Mouse (Mus musculus) intestine, embryonic 15.5 days (tissue): ENCODE measurements around the gene Klf8. TPM values are rescaled to one million over a fixed set of nuclear protein-coding genes. Genes with fewer than 3 reads are reported as not detected.
"Not testable (repeated sequence)": the region's sequence is repeated elsewhere in the genome, so short reads cannot be mapped to it uniquely, and the experiment has no call there.

Source experiments
- ATAC-seq: fragments of 200-750 bp; cut with Nextera tagmentation; 2 replicates; pipeline ENCODE4 v1.8.0; 2017; ENCODE audit warnings: moderate TSS enrichment, moderate library complexity
- H3K27ac ChIP-seq: fragments of 300-500 bp; sonication (generic); 2 replicates; pipeline ENCODE4 v1.5.1; 2015; ENCODE audit warnings: mild to moderate bottlenecking, inconsistent platforms
- H3K27me3 ChIP-seq: fragments of 300-500 bp; sonication (generic); replicated peaks from 2 replicates; pipeline ENCODE4 v1.6.1; 2015; ENCODE audit warnings: inconsistent platforms
- H3K36me3 ChIP-seq: fragments of 300-500 bp; sonication (generic); 2 replicates; pipeline ENCODE4 v1.6.1; 2015; ENCODE audit warnings: inconsistent platforms
- H3K4me1 ChIP-seq: fragments of 300-500 bp; sonication (generic); replicated peaks from 2 replicates; pipeline ENCODE4 v1.6.1; 2015; ENCODE audit warnings: inconsistent platforms
- H3K4me2 ChIP-seq: fragments of 300-500 bp; sonication (generic); replicated peaks from 2 replicates; pipeline ENCODE4 v1.6.1; 2015; ENCODE audit warnings: mild to moderate bottlenecking, inconsistent platforms
- H3K4me3 ChIP-seq: fragments of 300-500 bp; sonication (generic); replicated peaks from 2 replicates; pipeline ENCODE4 v1.5.1; 2015; ENCODE audit warnings: inconsistent platforms
- H3K9ac ChIP-seq: fragments of 300-500 bp; sonication (generic); 2 replicates; pipeline ENCODE4 v1.6.1; 2015; ENCODE audit warnings: inconsistent platforms
- H3K9me3 ChIP-seq: fragments of 300-500 bp; sonication (generic); 2 replicates; pipeline ENCODE4 v1.6.1; 2016; ENCODE audit warnings: inconsistent platforms
- WGBS: fragments of 180-500 bp; shearing (Covaris S2); methylation state at CpG from one replicate; pipeline ENCODE4 v1.1.7; 2015; 5-methylcytosine and 5-hydroxymethylcytosine counted together
- polyA plus RNA-seq: library from polyadenylated mRNA; unstranded; fragments of >200 nt; fragmentation: Nextera tagmentation; extraction: Ambion mirVana; gene quantifications from 2 replicates; pipeline ENCODE4 v1.2.1, GENCODE M21; 2015

Gene Klf8
- 0.49 and 0.54 TPM in 2 replicates for polyA plus RNA-seq

GRCm38 (mm10) chrX:153237304-153237919 lies at the start of gene Klf8:
TSS of gene Klf8 (plus strand) at chrX:153237466.
- Histone ChIP-seq H3K36me3 (no peaks in the 10 kb centered on the region), H3K27ac (no peak within 1 kb of the TSS), H3K4me3 (peak within 1 kb of the TSS; percentile 44), H3K9ac (peak within 1 kb of the TSS; percentile 23; the same call in 1 of the 2 replicates), H3K27me3 (no peaks in the 10 kb centered on the region), H3K9me3 (no peaks in the 10 kb centered on the region), H3K4me2 (peak within 1 kb of the TSS; percentile 77), H3K4me1 (no peaks in the 10 kb centered on the region)
- 33% methylated on average over 17 of the region's 17 CpGs for WGBS
- peak; percentile 47; the same call in 1 of the 2 replicates for ATAC-seq

GRCm38 (mm10) chrX:153199185-153199584 lies 38.1 kb upstream of the Klf8 start:
- not testable (repeated sequence) for ATAC-seq, H3K36me3 ChIP-seq, H3K4me2 ChIP-seq, H3K4me3 ChIP-seq, H3K27ac ChIP-seq, H3K27me3 ChIP-seq, H3K9me3 ChIP-seq, H3K9ac ChIP-seq, H3K4me1 ChIP-seq
- 87% methylated on average over 2 of the region's 2 CpGs for WGBS

GRCm38 (mm10) chrX:153211101-153211500 lies 26.2 kb upstream of the Klf8 start:
- no peak overlapping the region for H3K4me2 ChIP-seq
- 61% methylated on average over 1 of the region's 1 CpGs for WGBS
- H3K4me1 ChIP-seq = no peaks in the 10 kb centered on the region
- no peaks in the 10 kb centered on the region for H3K27me3 ChIP-seq
- no peak for ATAC-seq
- H3K27ac ChIP-seq = no peak overlapping the region
- H3K36me3 ChIP-seq = no peaks in the 10 kb centered on the region
- H3K4me3 ChIP-seq = no peak overlapping the region
- no peaks in the 10 kb centered on the region for H3K9me3 ChIP-seq
- H3K9ac ChIP-seq = no peak overlapping the region

- Histone ChIP-seq H3K4me3 (no peak overlapping the region), H3K36me3 (no peaks in the 10 kb centered on the region), H3K9ac (no peak overlapping the region), H3K27ac (no peak overlapping the region), H3K27me3 (no peaks in the 10 kb centered on the region), H3K4me2 (no peak overlapping the region), H3K9me3 (no peaks in the 10 kb centered on the region), H3K4me1 (no peaks in the 10 kb centered on the region)
- 51% methylated on average over 2 of the region's 2 CpGs for WGBS
- ATAC-seq = no peak
Observed at GRCm38 (mm10) chrX:153231240-153231639, 6.0 kb upstream of the Klf8 start.

GRCm38 (mm10) chrX:153233255-153233654 lies 4.0 kb upstream of the Klf8 start:
- 19% methylated on average over 10 of the region's 10 CpGs for WGBS
- Histone ChIP-seq H3K9me3 (no peaks in the 10 kb centered on the region), H3K27me3 (no peaks in the 10 kb centered on the region), H3K4me3 (no peak overlapping the region), H3K4me2 (no peak overlapping the region), H3K27ac (no peak overlapping the region), H3K36me3 (no peaks in the 10 kb centered on the region), H3K4me1 (no peaks in the 10 kb centered on the region), H3K9ac (no peak overlapping the region)
- ATAC-seq = 0 out of 2 replicates have a peak, but pooled peaks have one; percentile 28

- 21% methylated on average over 23 of the region's 23 CpGs for WGBS
Observed at GRCm38 (mm10) chrX:153237920-153238504, 746 bp downstream of the Klf8 start.

GRCm38 (mm10) chrX:153254256-153254655 lies 17.0 kb downstream of the Klf8 start:
- H3K4me1 ChIP-seq = no peaks in the 10 kb centered on the region
- H3K36me3 ChIP-seq = no peaks in the 10 kb centered on the region
- no peaks in the 10 kb centered on the region for H3K27me3 ChIP-seq
- H3K4me3 ChIP-seq = no peak overlapping the region
- no peak for ATAC-seq
- H3K4me2 ChIP-seq = no peak overlapping the region
- WGBS = 80% methylated on average over 1 of the region's 1 CpGs
- H3K27ac ChIP-seq = no peak overlapping the region
- no peaks in the 10 kb centered on the region for H3K9me3 ChIP-seq
- H3K9ac ChIP-seq = no peak overlapping the region

More at GRCm38 (mm10) chrX:153237920-153238504, 746 bp downstream of the Klf8 start:
- Histone ChIP-seq H3K36me3 (no peaks in the 10 kb centered on the region), H3K27ac (no peak overlapping the region), H3K27me3 (no peaks in the 10 kb centered on the region), H3K4me3 (peak overlapping the region; percentile 44), H3K9me3 (no peaks in the 10 kb centered on the region), H3K4me2 (peak overlapping the region; percentile 77), H3K4me1 (no peaks in the 10 kb centered on the region), H3K9ac (peak overlapping the region; percentile 23; the same call in 1 of the 2 replicates)
- ATAC-seq = peak; percentile 76; the same call in 1 of the 2 replicates

- no peak overlapping the region for H3K4me2 ChIP-seq
- 70% methylated on average over 2 of the region's 2 CpGs for WGBS
- H3K4me3 ChIP-seq = no peak overlapping the region
- no peaks in the 10 kb centered on the region for H3K4me1 ChIP-seq
- no peak overlapping the region for H3K27ac ChIP-seq
- no peak overlapping the region for H3K9ac ChIP-seq
- H3K9me3 ChIP-seq = no peaks in the 10 kb centered on the region
- no peaks in the 10 kb centered on the region for H3K36me3 ChIP-seq
- ATAC-seq = no peak
- H3K27me3 ChIP-seq = no peaks in the 10 kb centered on the region
Observed at GRCm38 (mm10) chrX:153255504-153255903, 18.2 kb downstream of the Klf8 start.

- no peak overlapping the region for H3K4me3 ChIP-seq
- no peak for ATAC-seq
- H3K27ac ChIP-seq = no peak overlapping the region
- H3K27me3 ChIP-seq = no peaks in the 10 kb centered on the region
- WGBS = 78% methylated on average over 2 of the region's 2 CpGs
- H3K36me3 ChIP-seq = no peaks in the 10 kb centered on the region
- no peak overlapping the region for H3K4me2 ChIP-seq
- no peaks in the 10 kb centered on the region for H3K9me3 ChIP-seq
- H3K4me1 ChIP-seq = no peaks in the 10 kb centered on the region
- H3K9ac ChIP-seq = no peak overlapping the region
Observed at GRCm38 (mm10) chrX:153282185-153282584, 44.9 kb downstream of the Klf8 start.

- Histone ChIP-seq H3K4me1 (no peaks in the 10 kb centered on the region), H3K27ac (no peak overlapping the region), H3K4me3 (no peak overlapping the region), H3K9ac (no peak overlapping the region), H3K36me3 (no peaks in the 10 kb centered on the region), H3K27me3 (no peaks in the 10 kb centered on the region), H3K4me2 (no peak overlapping the region), H3K9me3 (no peaks in the 10 kb centered on the region)
- ATAC-seq = peak; percentile 91
- WGBS = 70% methylated on average over 4 of the region's 4 CpGs
Observed at GRCm38 (mm10) chrX:153311356-153311755, 74.1 kb downstream of the Klf8 start.

- 55% methylated on average over 3 of the region's 3 CpGs for WGBS
- Histone ChIP-seq H3K9ac (no peak overlapping the region), H3K27ac (no peak overlapping the region), H3K4me3 (no peak overlapping the region), H3K4me1 (no peaks in the 10 kb centered on the region), H3K36me3 (no peaks in the 10 kb centered on the region), H3K9me3 (no peaks in the 10 kb centered on the region), H3K27me3 (no peaks in the 10 kb centered on the region), H3K4me2 (no peak overlapping the region)
- peak; percentile 58; the same call in 1 of the 2 replicates for ATAC-seq
Observed at GRCm38 (mm10) chrX:153323105-153323504, 85.8 kb downstream of the Klf8 start.

- 78% methylated on average over 3 of the region's 3 CpGs for WGBS
- not testable (repeated sequence) for H3K4me3 ChIP-seq, H3K9ac ChIP-seq, H3K36me3 ChIP-seq, H3K9me3 ChIP-seq, H3K27me3 ChIP-seq, H3K27ac ChIP-seq, ATAC-seq, H3K4me1 ChIP-seq, H3K4me2 ChIP-seq
Observed at GRCm38 (mm10) chrX:153334140-153334539, 96.9 kb downstream of the Klf8 start.
